Mouse (Mus musculus): ENCODE data around the gene Olfr1487. TPM values are rescaled to one million over a fixed set of nuclear protein-coding genes. Genes with fewer than 3 reads are reported as not detected.
"Not testable (repeated sequence)": the region's sequence is repeated elsewhere in the genome, so short reads cannot be mapped to it uniquely, and the experiment has no call there.

Olfr1487 gene
- not detected for total RNA-seq (2022)

- DNase-seq (ENCODE audit: low spot score in 2 of 2): not testable (repeated sequence)
Measured at GRCm38 (mm10) chr19:13617075-13617474, at the start of gene Olfr1487. TSS of gene Olfr1487 (plus strand) at chr19:13617375.

- no peak for DNase-seq (ENCODE audit: low spot score in 2 of 2)
Measured at GRCm38 (mm10) chr19:13583211-13583610, 34.0 kb upstream of the Olfr1487 start, which contains the start of gene Olfr1484. TSS of gene Olfr1484 (plus strand) at chr19:13583511.

GRCm38 (mm10) chr19:13631321-13631720, 14.1 kb downstream of the Olfr1487 start, which contains the start of gene Olfr1489:
TSS of gene Olfr1489 (plus strand) at chr19:13631621.
- no peak for DNase-seq (ENCODE audit: low spot score in 2 of 2)

- no peak for DNase-seq (ENCODE audit: low spot score in 2 of 2)
Measured at GRCm38 (mm10) chr19:13650791-13651190, 33.6 kb downstream of the Olfr1487 start, which contains the start of gene Olfr1490. TSS of gene Olfr1490 (plus strand) at chr19:13651091.

Small RNAs within 50 kb of the gene (microRNA-seq; reads per million reads assigned to microRNA genes)
- gene Gm22323: 0 reads per million in 2 experiments
- gene Gm23931: 0 reads per million in 2 experiments

Other genes with a start within 250 kb of the Olfr1487 start
- gene Olfr1469, start 209.5 kb upstream of the Olfr1487 start, total RNA-seq (2022): not detected
- gene Olfr1471, start 174.0 kb upstream of the Olfr1487 start, total RNA-seq (2022): not detected
- not detected for gene Olfr1472, start 161.3 kb upstream of the Olfr1487 start, total RNA-seq (2022)
- gene Olfr1474, start 147.8 kb upstream of the Olfr1487 start, total RNA-seq (2022): not detected
- not detected for gene Olfr1475, start 137.2 kb upstream of the Olfr1487 start, total RNA-seq (2022)
- not detected for gene Olfr1477, start 116.8 kb upstream of the Olfr1487 start, total RNA-seq (2022)
- not detected for gene Olfr1480, start 89.5 kb upstream of the Olfr1487 start, total RNA-seq (2022)
- not detected for gene Olfr1484, start 33.9 kb upstream of the Olfr1487 start, total RNA-seq (2022)
- not detected for gene Olfr1489, start 14.2 kb downstream of the Olfr1487 start, total RNA-seq (2022)
- gene Olfr1490, start 33.7 kb downstream of the Olfr1487 start, total RNA-seq (2022): not detected
- not detected for gene Olfr1491, start 79.9 kb downstream of the Olfr1487 start, total RNA-seq (2022)
- gene Olfr1493-ps1, start 105.9 kb downstream of the Olfr1487 start, total RNA-seq (2022): not detected
- not detected for gene Olfr1494, start 122.4 kb downstream of the Olfr1487 start, total RNA-seq (2022)
- not detected for gene Olfr1495, start 147.2 kb downstream of the Olfr1487 start, total RNA-seq (2022)
- gene Olfr1496, start 160.5 kb downstream of the Olfr1487 start, total RNA-seq (2022): not detected
- gene Olfr1497, start 180.8 kb downstream of the Olfr1487 start, total RNA-seq (2022): not detected
- gene Olfr1499, start 202.1 kb downstream of the Olfr1487 start, total RNA-seq (2022): not detected
- gene Olfr1500, start 213.1 kb downstream of the Olfr1487 start, total RNA-seq (2022): not detected
- gene Olfr1501, start 233.3 kb downstream of the Olfr1487 start, total RNA-seq (2022): not detected
- gene Olfr1502, start 244.4 kb downstream of the Olfr1487 start, total RNA-seq (2022): not detected